Mouse (Mus musculus) cerebellum, adult 18-20 months (tissue): Measurements from ENCODE around the gene Tbc1d25.

Source experiments
- DNase-seq, 2 experiments: peaks; one replicate each; pipeline ENCODE4 v3.0.0; 2021

Tbc1d25 gene

GRCm38 (mm10) chrX:8178871-8179270 lies 2.9 kb upstream of the Tbc1d25 start:
- no peak for DNase-seq

GRCm38 (mm10) chrX:8175169-8175503 lies 845 bp downstream of the Tbc1d25 start:
- DNase-seq = no peak

- no peak for DNase-seq
Observed at GRCm38 (mm10) chrX:8167716-8168647, 8.0 kb downstream of the Tbc1d25 start.

- DNase-seq = peak; percentile 33 to 53
Observed at GRCm38 (mm10) chrX:8164471-8164870, 11.5 kb downstream of the Tbc1d25 start.

GRCm38 (mm10) chrX:8163076-8163475 lies 12.9 kb downstream of the Tbc1d25 start:
- DNase-seq = peak; percentile 26 to 54

GRCm38 (mm10) chrX:8145153-8145991 lies 30.6 kb downstream of the Tbc1d25 start, which contains the start of gene Rbm3:
TSS of gene Rbm3 (minus strand) at chrX:8145880.
- peak; percentile 86 to 88 for DNase-seq

- DNase-seq = peak in 1 of 2 experiments; percentile 39
Observed at GRCm38 (mm10) chrX:8143750-8144149, 32.2 kb downstream of the Tbc1d25 start.

- DNase-seq = no peak
Observed at GRCm38 (mm10) chrX:8142948-8143347, 33.0 kb downstream of the Tbc1d25 start.

- no peak for DNase-seq
Observed at GRCm38 (mm10) chrX:8141058-8141457, 34.9 kb downstream of the Tbc1d25 start.

- DNase-seq = no peak
Observed at GRCm38 (mm10) chrX:8140446-8140845, 35.5 kb downstream of the Tbc1d25 start.

- no peak for DNase-seq
Observed at GRCm38 (mm10) chrX:8139480-8139879, 36.5 kb downstream of the Tbc1d25 start.

GRCm38 (mm10) chrX:8135886-8136285 lies 40.1 kb downstream of the Tbc1d25 start:
- DNase-seq = no peak

- DNase-seq = peak; percentile 87 to 88
Observed at GRCm38 (mm10) chrX:8132017-8132976, 43.7 kb downstream of the Tbc1d25 start, which contains the start of gene Wdr13. TSS of gene Wdr13 (minus strand) at chrX:8132892.

- no peak for DNase-seq
Observed at GRCm38 (mm10) chrX:8131393-8131792, 44.6 kb downstream of the Tbc1d25 start.

- DNase-seq = no peak
Observed at GRCm38 (mm10) chrX:8125235-8125634, 50.7 kb downstream of the Tbc1d25 start.

- peak; percentile 61 to 68 for DNase-seq
Observed at GRCm38 (mm10) chrX:8123821-8124470, 52.0 kb downstream of the Tbc1d25 start.

GRCm38 (mm10) chrX:8117264-8117663 lies 58.7 kb downstream of the Tbc1d25 start:
- DNase-seq = no peak

- DNase-seq = no peak
Observed at GRCm38 (mm10) chrX:8115275-8115674, 60.7 kb downstream of the Tbc1d25 start.

GRCm38 (mm10) chrX:8105019-8105418 lies 71.0 kb downstream of the Tbc1d25 start:
- no peak for DNase-seq
